Mouse (Mus musculus) megakaryocyte, embryonic 14.5 days (primary cell): ENCODE measurements around the gene Rbpms2. TPM values are rescaled to one million over a fixed set of nuclear protein-coding genes. Genes with fewer than 3 reads are reported as not detected.
"Not testable (repeated sequence)": the region's sequence is repeated elsewhere in the genome, so short reads cannot be mapped to it uniquely, and the experiment has no call there.

Experiments used
- H3K27me3 ChIP-seq: replicated peaks from 2 replicates; pipeline ENCODE3; 2012; ENCODE audit warnings: inconsistent platforms
- H3K36me3 ChIP-seq: replicated peaks from 2 replicates; pipeline ENCODE3; 2012; ENCODE audit warnings: low read length, inconsistent platforms, mixed read lengths
- H3K4me1 ChIP-seq: 2 replicates; pipeline ENCODE4 v1.6.1; 2012; ENCODE audit warnings: inconsistent platforms
- H3K4me3 ChIP-seq: replicated peaks from 2 replicates; pipeline ENCODE3; 2012; ENCODE audit warnings: moderate library complexity, mild to moderate bottlenecking, inconsistent platforms
- H3K9me3 ChIP-seq: 2 replicates; pipeline ENCODE4 v1.6.1; 2012; ENCODE audit warnings: inconsistent platforms
- FLI1 ChIP-seq: IDR thresholded peaks from 2 replicates; pipeline ENCODE4 v1.6.1; 2012; ENCODE audit warnings: low read length, inconsistent platforms, mixed read lengths
- GATA1 ChIP-seq: IDR thresholded peaks from 3 replicates; pipeline ENCODE4 v1.6.1; 2012; ENCODE audit warnings: mixed read lengths, low read length, inconsistent platforms, borderline replicate concordance
- polyA plus RNA-seq: library from polyadenylated mRNA; stranded (reverse); fragments of >175 nt; gene quantifications from 2 replicates; pipeline ENCODE4 v1.2.3, GENCODE M21; 2012; ENCODE audit warnings: low replicate concordance; ENCODE audit not compliant: insufficient read depth

The Rbpms2 gene
- polyA plus RNA-seq, 1 experiment: 536 TPM

DNA sequence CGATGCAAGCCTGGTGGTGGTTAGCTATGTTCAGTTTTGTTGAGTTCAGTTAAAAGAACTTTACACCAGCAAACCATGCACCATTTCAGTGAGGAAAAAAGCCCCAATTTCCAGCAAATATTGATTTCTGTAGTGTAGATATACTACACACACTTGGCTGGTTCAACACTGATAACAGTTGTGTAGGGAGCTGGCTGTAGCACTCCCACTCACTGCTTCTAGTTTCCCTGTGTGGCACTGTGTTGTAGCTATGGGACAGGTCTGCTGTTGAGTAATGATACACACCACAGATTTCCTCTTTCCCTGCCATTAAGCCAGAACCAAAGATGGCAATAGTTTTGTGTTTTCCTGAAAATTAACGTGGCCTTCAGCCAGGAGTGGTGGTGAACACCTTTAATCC is 55.3 kb downstream of the Rbpms2 start:
- H3K4me1 ChIP-seq: peaks cover 35% of the 10 kb centered on the region
- no peak overlapping the region for H3K4me3 ChIP-seq
- TF ChIP-seq FLI1: no peak
- TF ChIP-seq GATA1: no peak
- H3K36me3 ChIP-seq: peaks cover 81% of the 10 kb centered on the region
- H3K9me3 ChIP-seq: no peaks in the 10 kb centered on the region
- H3K27me3 ChIP-seq: no peaks in the 10 kb centered on the region

DNA sequence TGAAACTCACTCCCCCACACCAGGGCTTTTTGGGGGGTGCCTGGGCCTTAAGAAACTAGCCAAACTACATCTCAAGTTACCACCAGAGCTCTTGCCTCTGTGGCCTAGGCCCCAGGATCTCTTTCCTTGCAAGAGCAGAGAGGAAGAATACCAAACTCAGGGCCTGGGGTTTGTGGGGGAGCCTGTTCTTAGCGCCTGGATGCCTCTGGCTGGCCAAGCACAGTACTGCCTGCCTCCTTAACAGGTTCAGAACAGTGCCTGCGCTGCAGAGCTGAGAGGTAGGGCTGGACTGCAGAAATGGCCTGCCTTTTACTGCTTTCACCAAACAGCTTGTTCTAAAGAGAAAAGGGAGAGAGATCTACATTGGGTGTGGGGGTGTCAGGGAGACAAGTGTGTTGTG is 60.4 kb downstream of the Rbpms2 start:
- not testable (repeated sequence) for H3K4me3 ChIP-seq, H3K27me3 ChIP-seq, H3K9me3 ChIP-seq
- Histone ChIP-seq H3K36me3 (peaks cover 83% of the 10 kb centered on the region), H3K4me1 (peaks cover 32% of the 10 kb centered on the region)

DNA sequence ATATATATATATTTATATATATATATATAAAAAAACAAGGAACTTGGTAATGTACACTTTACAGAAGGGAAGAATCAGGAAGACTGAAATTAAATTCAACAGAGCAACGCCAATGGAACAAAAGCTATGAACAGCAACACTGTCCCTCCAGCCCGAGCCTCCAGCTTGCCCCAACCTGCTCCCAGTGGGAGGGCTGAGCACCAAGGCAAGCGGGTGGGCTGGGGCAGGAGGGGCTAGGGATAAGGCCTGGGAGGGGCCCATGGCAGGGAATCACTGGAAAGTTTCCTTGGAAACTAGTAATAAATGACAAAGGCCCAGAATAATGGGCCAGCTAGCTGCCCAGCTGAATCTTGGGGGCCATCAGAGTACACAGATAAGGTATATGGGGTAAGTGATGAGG is 63.0 kb downstream of the Rbpms2 start:
- Histone ChIP-seq H3K4me1 (peaks cover 53% of the 10 kb centered on the region), H3K36me3 (peaks cover 86% of the 10 kb centered on the region)
- TF ChIP-seq FLI1 (no peak), GATA1 (no peak)

DNA sequence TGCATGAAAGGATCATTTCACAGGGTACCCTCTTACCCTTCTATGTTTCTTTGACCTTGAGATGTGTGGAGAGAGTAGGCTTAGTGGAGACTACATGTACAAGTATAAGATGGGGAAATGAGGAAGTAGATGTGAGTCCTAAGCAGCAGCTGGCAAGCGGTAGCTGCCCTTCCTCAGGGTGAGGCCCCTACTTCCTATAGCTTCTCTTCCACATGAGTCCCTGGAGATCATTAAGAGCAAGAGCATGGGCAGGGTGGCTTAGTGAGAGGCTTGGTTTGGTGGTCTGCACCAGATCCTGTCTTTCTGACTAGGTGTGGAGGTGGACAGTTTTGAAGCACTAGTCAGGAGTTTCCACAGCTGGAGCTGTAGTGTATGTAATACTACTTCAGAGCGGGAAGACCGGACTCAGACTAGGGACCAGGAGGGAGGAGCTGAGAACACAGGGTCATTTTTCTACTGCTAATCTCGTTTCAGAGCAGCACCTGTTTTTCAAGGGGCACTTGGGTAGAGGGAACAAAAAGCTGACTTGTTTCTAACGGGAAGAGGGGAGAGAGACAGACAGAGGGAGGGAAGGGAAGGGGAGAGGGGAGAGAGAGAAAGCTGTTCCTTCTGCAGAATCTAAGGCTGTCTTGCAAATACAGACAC is 63.6 kb downstream of the Rbpms2 start:
- Histone ChIP-seq H3K4me3 (no peak overlapping the region), H3K36me3 (peaks cover 86% of the 10 kb centered on the region), H3K4me1 (peaks cover 53% of the 10 kb centered on the region), H3K9me3 (no peaks in the 10 kb centered on the region), H3K27me3 (no peaks in the 10 kb centered on the region)
- TF ChIP-seq GATA1 (no peak), FLI1 (no peak)

More for the DNA sequence above, 63.0 kb downstream of the Rbpms2 start:
- no peak overlapping the region for H3K4me3 ChIP-seq
- H3K27me3 ChIP-seq: no peaks in the 10 kb centered on the region
- no peaks in the 10 kb centered on the region for H3K9me3 ChIP-seq

DNA sequence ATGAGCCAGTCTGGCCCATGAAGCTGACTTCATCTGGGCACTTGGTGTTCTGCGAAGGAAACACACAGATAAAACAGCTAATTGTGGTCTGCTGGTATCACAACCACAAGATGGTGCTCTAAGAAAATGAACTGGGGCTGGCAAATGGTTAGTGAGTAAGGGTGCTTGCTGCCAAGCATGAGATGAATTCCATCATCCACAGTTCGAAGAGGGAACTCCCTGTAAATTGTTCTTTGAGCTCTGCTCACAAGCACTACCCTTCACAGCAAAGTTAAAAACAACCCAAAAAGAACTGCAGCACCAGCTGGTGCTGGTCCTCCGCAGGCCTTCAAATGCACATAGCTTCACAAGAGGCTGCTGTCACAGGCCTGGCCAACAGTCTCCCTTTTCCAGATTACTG is 66.2 kb downstream of the Rbpms2 start:
- no peak for TF ChIP-seq FLI1
- no peak for TF ChIP-seq GATA1
- Histone ChIP-seq H3K4me3 (no peak overlapping the region), H3K27me3 (no peaks in the 10 kb centered on the region), H3K4me1 (peaks cover 63% of the 10 kb centered on the region), H3K36me3 (peaks cover 96% of the 10 kb centered on the region), H3K9me3 (no peaks in the 10 kb centered on the region)

DNA sequence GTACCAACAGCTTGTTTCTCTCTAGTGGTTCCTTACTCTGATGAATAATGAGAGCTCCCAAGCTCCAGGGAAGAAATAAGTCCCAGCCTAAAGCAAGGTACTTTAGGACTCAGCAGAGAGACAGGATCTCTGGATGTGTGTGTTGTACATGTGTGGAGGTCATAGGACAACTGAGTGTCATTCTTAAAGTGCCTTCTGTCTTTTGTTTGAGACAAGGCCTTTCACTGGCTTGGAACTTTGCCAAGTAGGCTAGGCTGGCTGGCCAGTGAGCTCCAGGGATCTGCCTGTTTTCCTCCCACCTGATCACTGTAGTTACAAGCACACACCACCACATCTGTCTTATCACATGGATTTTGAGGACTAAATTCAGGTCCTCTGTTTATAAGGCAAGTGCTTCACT is 66.9 kb downstream of the Rbpms2 start:
- no peaks in the 10 kb centered on the region for H3K9me3 ChIP-seq
- peaks cover 70% of the 10 kb centered on the region for H3K4me1 ChIP-seq
- TF ChIP-seq GATA1 (no peak), FLI1 (no peak)
- H3K36me3 ChIP-seq: peaks cover 98% of the 10 kb centered on the region
- no peak overlapping the region for H3K4me3 ChIP-seq
- H3K27me3 ChIP-seq: no peaks in the 10 kb centered on the region

DNA sequence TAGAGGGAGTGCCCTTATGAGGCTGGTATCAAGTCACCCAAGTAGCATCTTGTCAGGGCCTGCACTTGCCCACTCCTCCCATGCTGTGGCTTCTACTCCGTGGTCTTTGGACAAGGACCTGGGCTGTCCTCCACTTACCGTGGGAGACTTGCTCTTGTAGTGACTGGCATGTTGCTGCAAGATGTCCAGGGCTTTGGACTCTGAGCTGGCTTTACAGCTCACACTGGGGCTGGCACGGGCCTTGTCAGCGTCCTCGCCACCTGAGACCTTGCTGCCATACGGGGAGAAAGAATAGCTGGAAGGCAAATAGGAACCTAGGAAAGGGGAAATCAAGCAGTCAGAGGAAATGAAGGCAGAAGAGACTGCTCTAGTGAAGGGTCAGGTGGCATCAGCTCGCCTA is 67.9 kb downstream of the Rbpms2 start:
- H3K36me3 ChIP-seq: peaks cover 99% of the 10 kb centered on the region

DNA sequence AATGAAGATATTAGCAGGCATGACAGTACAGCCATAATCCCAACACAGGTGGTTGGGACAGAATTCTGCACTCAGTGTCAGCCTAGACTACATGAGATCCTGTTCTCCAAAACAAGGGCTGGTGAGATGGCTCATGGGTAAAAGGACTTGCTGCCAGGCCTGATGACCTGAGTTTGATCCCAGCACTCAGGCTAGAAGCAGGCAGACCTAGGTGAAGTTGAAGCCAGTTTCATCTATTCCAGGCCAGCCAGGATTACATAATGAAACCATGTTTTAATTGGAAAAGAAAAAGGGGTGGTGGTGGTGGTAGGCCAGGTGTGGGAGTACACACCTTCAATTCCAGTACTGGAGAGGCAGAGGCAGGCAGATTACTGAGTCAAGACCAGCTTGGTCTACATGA is 68.5 kb downstream of the Rbpms2 start:
- peaks cover 99% of the 10 kb centered on the region for H3K36me3 ChIP-seq
- H3K4me1 ChIP-seq: peaks cover 69% of the 10 kb centered on the region
- no peak for TF ChIP-seq FLI1
- TF ChIP-seq GATA1: no peak
- H3K27me3 ChIP-seq: no peaks in the 10 kb centered on the region
- no peaks in the 10 kb centered on the region for H3K9me3 ChIP-seq
- H3K4me3 ChIP-seq: no peak overlapping the region

More for the DNA sequence above, 67.9 kb downstream of the Rbpms2 start:
- Histone ChIP-seq H3K9me3 (no peaks in the 10 kb centered on the region), H3K4me3 (no peak overlapping the region), H3K27me3 (no peaks in the 10 kb centered on the region), H3K4me1 (peaks cover 70% of the 10 kb centered on the region)
- no peak for TF ChIP-seq FLI1

DNA sequence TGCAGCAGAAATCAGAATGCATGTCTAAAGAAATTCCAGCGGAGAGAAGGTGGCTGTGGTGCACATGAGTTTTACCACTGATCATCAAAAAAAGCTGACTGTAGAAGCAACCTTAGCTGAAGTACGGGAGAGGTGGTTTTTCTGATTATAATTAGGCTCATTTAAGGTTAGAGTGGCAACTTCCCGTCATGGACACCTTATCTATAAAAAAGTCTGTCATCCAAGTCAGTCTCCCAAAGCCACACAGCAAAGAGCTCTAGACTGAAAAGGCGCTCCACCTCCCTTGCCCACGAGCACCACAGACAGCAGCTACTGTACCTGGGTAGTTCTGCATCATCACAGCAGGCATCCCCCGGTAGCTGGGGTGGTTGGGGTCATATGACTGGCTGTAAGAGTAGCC is 71.1 kb downstream of the Rbpms2 start:
- peaks cover 97% of the 10 kb centered on the region for H3K36me3 ChIP-seq
- TF ChIP-seq FLI1 (no peak), GATA1 (no peak)
- no peaks in the 10 kb centered on the region for H3K27me3 ChIP-seq

DNA sequence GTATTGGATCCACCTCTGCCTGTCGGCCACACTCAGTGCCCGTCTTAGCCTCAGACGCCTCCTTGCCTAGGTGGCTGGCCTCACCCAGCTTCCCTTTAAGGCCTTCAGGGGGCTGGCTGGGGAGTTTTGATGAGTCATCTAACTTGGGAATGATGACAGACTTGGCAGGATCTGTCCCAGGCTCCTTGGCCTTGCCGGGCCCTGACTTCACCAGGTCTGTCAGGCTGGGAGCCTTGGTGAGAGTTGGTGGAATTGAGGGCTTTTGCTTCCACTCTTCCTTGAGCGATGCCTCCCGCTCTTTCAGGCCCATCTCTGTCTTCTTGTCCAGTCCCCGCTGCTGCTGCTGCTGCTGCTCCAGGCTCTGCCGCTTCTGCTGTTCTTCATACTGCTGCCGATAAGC is 72.8 kb downstream of the Rbpms2 start:
- H3K4me3 ChIP-seq: no peak overlapping the region
- no peaks in the 10 kb centered on the region for H3K9me3 ChIP-seq
- peaks cover 95% of the 10 kb centered on the region for H3K36me3 ChIP-seq
- peaks cover 29% of the 10 kb centered on the region for H3K4me1 ChIP-seq
- no peak for TF ChIP-seq FLI1
- no peak for TF ChIP-seq GATA1
- H3K27me3 ChIP-seq: no peaks in the 10 kb centered on the region

More for the DNA sequence above, 71.1 kb downstream of the Rbpms2 start:
- Histone ChIP-seq H3K4me1 (peaks cover 44% of the 10 kb centered on the region), H3K9me3 (no peaks in the 10 kb centered on the region), H3K4me3 (peak overlapping the region; percentile 19)

DNA sequence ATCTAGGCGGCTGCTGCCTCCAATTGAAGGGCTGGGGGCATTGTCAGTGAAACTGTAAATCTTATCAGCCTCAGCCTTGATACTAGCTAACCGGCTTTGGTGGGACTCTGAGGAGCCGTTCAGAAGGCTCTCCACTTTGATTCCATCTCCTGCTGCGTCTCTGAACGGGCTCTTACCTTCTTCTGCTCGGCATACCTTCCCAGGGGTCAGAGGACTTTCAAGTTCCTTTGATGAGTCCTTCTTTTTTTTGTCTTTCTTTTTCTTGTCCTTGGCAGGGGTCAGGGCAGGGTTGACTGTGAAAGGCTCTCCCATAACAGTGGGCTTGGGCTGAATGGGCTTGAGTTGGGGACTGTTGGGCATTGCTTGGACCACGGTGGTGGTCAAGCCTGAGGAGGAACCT is 73.8 kb downstream of the Rbpms2 start:
- H3K9me3 ChIP-seq: no peaks in the 10 kb centered on the region
- H3K4me3 ChIP-seq: no peak overlapping the region
- no peaks in the 10 kb centered on the region for H3K27me3 ChIP-seq
- H3K4me1 ChIP-seq: peaks cover 28% of the 10 kb centered on the region
- H3K36me3 ChIP-seq: peaks cover 87% of the 10 kb centered on the region
- TF ChIP-seq GATA1 (no peak), FLI1 (no peak)
